Mouse (Mus musculus) retina, adult 2 months (tissue): ENCODE results near the gene 4930562C15Rik.
A peak's percentile ranks its signal among the peaks of the same experiment; 100 is the strongest.
"Not testable (repeated sequence)": the region's sequence is repeated elsewhere in the genome, so short reads cannot be mapped to it uniquely, and the experiment has no call there.

Experiments used
- DNase-seq: peaks from one replicate; pipeline ENCODE4 v3.0.0-alpha.2; 2012; ENCODE audit warnings: low read depth, low spot score

The 4930562C15Rik gene

DNA sequence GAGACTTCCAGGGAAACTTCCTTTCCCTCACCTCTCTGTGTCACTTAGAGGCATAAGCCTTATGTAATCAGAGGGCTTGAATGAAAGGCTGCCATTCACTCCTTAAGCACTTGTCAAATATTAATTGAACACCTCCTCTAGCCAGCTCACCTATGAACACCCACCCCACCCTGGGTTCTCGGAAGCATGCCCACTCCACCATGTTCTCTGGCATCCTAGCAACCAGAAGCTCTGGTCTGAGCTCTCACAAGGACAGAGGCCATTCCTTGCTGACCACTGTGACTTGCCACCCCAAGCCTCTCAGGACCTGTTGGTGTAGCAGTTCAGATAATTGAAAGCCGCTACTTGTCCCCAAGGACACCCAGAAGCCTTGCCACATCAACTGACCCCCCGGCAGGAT, at the start of gene 4930562C15Rik:
Gene 4930562C15Rik, plus strand, starts transcription at position 226 of the 400 bp plus-strand sequence.
- no peak for DNase-seq

DNA sequence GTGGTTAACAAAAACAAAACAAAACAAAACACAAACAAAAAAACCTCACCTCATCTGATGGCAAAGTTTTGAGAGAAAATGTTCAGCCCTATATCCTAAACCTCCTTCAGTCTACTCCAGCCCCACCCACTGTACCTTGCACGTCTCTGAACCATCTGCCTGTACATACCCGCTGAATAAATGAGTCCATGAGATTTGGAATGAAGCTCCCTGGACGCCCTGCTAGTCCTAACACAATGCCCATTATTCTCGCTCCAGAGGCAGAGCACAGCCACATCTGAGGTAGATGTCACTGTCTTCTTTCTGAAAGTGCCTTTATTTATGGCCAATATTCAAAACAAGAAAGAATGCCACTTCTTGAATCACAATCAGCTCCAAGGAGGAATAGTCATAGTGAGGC, 49.5 kb upstream of the 4930562C15Rik start:
- no peak for DNase-seq

DNA sequence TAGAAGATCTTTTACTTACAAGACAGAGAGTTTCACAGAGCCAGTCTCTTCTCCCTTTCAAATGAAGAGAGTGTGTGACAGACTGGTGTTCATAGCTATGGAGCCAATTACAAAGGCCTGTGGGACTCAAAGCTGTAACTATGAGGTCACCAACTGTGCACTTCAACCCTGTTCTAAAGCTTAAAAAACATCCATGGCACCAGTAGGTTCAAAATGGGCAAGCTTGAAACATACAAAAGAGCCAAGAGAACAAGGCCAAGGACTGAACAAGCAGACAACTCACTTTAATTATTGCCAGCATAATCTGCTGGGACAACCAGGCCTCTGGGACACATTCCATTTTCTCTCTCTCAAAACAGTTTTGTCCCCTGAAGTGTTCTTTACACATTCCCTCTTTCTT, 47.0 kb upstream of the 4930562C15Rik start:
- no peak for DNase-seq

DNA sequence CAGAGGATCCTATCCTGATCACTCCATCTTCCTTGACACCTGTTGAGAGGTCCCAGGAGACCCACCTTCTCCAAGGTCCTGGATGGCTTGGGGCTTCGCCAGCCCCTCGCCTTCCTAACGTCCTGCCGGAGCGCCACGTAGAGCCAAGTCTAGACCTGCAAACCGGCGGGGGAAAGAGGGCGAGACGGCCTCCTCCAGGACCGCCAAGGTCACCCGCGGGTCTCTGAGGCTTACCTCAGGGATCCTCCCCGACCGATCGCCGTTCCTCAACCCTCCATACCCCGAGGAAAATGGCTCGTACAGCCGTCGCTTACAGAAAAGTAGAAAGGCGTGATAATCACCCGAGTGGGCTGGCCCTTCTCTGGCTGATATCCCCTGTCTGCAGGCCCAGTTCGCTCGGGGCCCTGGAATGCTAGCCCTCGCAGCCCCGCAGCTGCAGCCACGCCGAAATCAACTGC, 45.9 kb upstream of the 4930562C15Rik start:
- no peak for DNase-seq

GRCm38 (mm10) chr16:4789810-4790559, 45.2 kb upstream of the 4930562C15Rik start, which contains the start of gene Cdip1:
Cdip1 (minus strand) TSS chr16:4790292.
- DNase-seq, result peak; percentile 79

DNA sequence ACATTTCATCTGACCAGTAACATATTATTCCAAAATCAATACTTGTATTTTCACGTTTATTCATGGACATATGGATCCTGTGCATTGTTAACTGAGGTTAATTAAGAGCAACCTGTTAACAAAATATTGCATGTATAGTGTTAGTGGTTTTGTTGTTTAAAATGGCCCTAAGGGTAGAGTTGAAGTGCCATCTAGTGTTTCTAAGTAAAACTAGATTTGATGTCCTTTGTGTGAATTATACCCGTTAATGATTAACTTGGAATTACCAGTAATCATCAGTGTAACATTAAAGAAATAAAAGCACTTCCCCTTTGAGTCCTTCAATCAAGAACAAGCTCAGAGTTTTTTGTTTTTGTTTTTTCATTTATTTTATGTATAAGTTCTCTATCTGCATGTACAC, 43.9 kb upstream of the 4930562C15Rik start:
- no peak for DNase-seq

- DNase-seq, result no peak
Observed at GRCm38 (mm10) chr16:4796631-4797030, 38.6 kb upstream of the 4930562C15Rik start.

GRCm38 (mm10) chr16:4818349-4818748, 16.9 kb upstream of the 4930562C15Rik start:
- no peak for DNase-seq

GRCm38 (mm10) chr16:4824466-4824865, 10.8 kb upstream of the 4930562C15Rik start:
- not testable (repeated sequence) for DNase-seq

DNA sequence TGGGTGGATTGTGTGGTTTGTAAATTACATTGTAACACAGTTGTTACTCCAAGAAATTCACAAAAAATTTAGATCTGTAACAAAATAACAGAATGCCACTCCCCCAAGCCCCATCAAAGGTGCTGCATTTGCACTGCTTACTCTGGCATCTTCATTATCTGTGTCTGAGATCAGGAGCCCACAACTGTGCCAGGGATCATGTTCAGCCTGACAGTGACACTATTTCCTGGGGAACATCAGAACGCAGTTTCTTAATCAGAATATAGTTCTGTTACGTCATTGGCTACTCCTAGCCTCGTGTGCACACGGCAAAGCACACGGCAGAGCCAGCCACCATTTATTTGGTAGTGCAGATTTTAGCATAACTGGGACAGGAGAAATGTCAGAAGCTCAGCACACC, 7.6 kb upstream of the 4930562C15Rik start:
- no peak for DNase-seq

GRCm38 (mm10) chr16:4829271-4829900, 5.8 kb upstream of the 4930562C15Rik start:
- no peak for DNase-seq

DNA sequence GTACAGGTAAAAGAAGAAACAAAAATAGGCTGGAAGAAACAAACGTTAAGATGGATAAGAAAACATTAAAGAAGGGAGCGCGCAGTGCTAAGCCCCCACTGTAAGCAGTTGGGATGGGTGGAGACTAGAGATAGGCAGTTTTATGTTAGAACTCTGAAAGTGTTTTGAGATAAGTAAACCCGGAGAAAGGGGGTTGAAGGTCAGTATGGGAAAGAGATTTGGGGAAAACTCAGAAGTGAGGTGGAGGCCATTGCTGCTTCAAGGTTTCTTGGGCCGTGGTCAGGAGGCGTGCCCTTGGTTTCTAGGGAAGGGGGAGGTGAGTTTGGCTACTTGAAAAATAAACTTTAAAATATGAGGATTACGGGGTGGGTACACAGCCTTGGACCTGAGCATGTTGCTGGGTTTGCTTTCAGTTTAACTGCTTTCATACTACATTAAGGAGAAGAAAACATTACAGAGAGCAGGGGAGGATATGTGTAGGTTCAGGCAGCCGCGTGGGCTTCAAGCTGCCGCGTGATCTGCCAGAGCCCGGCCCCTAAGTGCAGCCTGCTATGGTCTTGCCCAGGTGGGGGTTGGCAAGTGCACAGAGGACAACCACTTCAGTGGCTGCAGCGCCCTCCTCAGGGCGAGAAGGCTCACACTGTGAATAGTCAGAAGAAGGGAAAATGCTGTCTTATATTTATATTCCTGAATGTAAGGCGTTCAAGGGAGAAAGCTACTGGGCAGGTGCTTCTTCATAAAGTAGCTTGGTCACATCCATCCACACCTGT, 3.4 kb upstream of the 4930562C15Rik start:
- no peak for DNase-seq

DNA sequence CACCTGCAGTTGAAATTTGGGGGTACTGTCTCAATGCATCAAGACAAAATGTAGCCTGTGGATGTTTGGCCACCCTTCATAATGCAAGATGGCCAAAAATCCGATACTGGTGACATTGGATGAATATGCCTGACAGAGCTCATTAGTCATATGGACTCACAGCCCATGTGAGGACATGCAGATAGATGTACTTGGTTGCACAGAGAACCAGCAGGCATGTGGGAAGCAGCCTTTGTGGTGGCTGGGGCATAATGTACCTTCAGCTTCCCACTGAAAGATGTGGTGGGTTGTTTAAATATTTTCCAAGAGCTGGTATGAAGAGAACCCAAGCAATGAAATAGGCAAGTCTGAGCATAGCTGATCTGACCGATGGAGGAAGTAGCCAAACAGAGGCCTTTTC, 1.4 kb upstream of the 4930562C15Rik start:
- no peak for DNase-seq

DNA sequence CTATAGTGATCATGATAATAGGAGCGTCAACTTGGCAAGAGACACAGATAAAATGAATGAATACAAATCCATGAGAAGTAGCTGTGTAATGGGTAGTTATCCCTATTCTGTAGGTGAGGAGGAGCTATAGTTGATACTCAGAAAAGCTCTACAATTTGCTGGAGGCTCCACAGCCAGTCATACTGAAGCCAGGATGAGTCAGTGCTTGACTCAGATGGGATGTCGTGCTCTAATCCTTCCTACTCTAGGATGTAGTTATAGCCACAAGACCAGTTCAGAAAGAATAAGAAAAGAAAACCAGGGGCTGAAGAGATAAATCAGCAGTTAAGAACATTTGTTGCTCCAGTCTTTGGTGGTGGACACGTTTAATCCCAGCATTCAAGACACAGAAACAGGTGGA, 2.4 kb downstream of the 4930562C15Rik start:
- DNase-seq, result no peak

GRCm38 (mm10) chr16:4839552-4839951, 4.3 kb downstream of the 4930562C15Rik start:
- no peak for DNase-seq

DNA sequence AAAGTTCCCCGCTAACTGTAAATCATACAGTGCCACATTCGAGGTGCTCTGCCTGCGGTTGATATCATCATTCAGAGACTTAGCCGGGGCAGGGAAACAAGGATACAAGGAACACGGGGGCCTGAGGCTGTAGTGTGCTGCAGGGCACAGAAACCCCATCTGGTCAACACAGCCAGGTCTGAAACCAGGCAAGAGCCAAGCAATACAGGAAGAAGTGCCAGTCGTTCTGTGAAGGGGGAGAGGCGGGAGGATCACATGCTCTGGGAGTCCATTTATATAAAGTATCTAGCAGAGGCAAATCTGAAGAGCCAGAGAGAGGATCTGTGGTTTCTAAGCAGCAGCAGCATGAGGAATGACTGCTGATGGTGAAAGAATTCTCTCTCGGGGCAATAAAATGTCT, 5.0 kb downstream of the 4930562C15Rik start:
- no peak for DNase-seq

- DNase-seq, result no peak
Observed at GRCm38 (mm10) chr16:4847041-4847440, 11.8 kb downstream of the 4930562C15Rik start.

DNA sequence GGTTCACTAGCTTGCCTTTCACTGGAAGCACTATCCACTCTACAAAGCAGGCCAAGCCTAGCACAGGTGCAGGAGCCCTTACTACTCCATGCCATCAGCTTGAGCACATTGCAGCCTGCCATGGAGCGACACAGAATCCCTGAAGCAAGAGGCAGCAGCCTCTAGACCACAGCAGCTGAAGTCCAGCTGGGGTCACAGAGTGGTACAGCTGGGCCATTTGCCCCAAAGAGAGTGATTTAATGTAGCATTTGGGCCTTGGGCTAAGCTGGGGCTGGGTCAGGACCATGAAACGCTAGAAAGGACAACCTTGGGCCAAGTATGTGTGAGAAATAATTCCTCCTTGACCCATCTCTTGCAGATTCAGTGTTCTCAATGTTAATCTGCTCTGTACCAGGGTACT, 12.9 kb downstream of the 4930562C15Rik start:
- no peak for DNase-seq

DNA sequence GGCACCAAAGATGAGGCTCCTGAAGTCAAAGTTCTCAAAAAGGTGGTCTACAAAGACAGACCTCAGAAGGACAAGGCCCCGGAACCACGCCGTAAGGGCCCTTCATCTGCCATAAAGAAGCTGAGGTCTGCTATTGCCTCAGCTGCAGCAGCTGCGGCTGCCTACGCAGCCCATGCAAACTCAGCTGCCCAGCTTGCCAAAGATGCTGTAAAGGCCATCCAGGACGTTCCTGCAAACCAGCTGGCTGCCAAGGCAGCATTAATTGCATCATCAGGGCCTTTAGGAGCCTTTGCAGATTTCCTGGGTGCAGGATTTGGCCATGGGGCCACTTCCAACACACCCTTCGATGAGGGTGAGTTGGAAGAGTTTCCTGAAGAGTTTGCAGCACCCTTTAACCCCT, 15.1 kb downstream of the 4930562C15Rik start:
- DNase-seq, result no peak

DNA sequence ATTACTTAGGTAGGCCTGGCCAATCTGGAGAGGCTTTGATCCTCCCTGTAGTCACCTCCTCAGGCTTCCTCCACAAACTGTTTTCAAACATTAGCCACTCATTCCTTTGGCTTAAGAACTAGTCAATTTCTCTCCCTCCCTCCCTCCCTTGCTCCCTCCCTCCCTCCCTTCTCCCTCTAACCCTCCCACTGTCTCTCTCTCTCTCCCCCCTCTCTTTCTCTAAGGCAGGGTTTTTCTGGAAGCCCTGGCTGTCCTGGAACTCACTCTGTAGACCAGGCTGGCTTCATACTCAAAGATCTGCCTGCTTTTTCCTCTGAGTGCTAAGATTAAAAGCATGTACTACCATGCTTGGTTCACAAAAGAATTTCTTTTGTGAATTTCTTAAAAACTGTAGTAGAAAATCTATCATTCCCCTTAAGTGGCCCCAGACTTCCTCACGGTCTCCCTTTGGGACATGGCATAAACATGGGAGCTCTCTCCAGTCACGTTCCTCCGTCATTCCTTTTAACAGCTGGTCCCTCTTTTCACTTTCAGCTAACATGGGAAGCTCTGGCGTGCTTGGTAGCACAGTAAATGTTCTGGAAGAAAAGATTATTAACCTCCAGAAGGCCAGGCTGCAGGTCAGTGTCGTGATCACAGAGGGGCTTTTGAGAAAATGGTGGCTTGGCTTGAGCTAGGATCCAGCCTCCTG, 15.9 kb downstream of the 4930562C15Rik start:
- no peak for DNase-seq

GRCm38 (mm10) chr16:4855046-4855650, 19.9 kb downstream of the 4930562C15Rik start:
- no peak for DNase-seq
